Mouse (Mus musculus) bone marrow, adult 2 months (tissue): ENCODE data around the gene Ehd1. TPM values are rescaled to one million over a fixed set of nuclear protein-coding genes. Genes with fewer than 3 reads are reported as not detected.

Source experiments
- H3K27ac ChIP-seq: fragments of 200-500 bp; 2 replicates; pipeline ENCODE4 v1.5.1; 2012; ENCODE audit warnings: low read depth, mild to moderate bottlenecking, control low read depth, inconsistent platforms, low read length; ENCODE audit not compliant: control insufficient read depth, poor library complexity, insufficient read depth
- H3K4me1 ChIP-seq: fragments of 200-500 bp; 2 replicates; pipeline ENCODE4 v1.6.1; 2011; ENCODE audit warnings: low read length; ENCODE audit not compliant: control insufficient read depth, insufficient read depth
- H3K4me3 ChIP-seq: fragments of 200-500 bp; replicated peaks from 2 replicates; pipeline ENCODE3; 2011; ENCODE audit warnings: mild to moderate bottlenecking, low read depth, low read length, control low read depth; ENCODE audit not compliant: control insufficient read depth
- CTCF ChIP-seq: fragments of 200-500 bp; IDR thresholded peaks from 2 replicates; pipeline ENCODE4 v1.5.1; 2011; ENCODE audit warnings: low read length, control low read depth; ENCODE audit not compliant: control insufficient read depth, insufficient read depth
- POLR2A ChIP-seq: fragments of 200-500 bp; IDR thresholded peaks from 2 replicates; pipeline ENCODE4 v1.6.1; 2011; ENCODE audit warnings: low read depth, mild to moderate bottlenecking, control low read depth, low read length, borderline replicate concordance; ENCODE audit not compliant: control insufficient read depth
- WGBS: fragments of 180-500 bp; shearing (Covaris S2); methylation state at CpG from one replicate; pipeline ENCODE4 v1.1.7; 2018; 5-methylcytosine and 5-hydroxymethylcytosine counted together
- polyA plus RNA-seq: library from polyadenylated mRNA; stranded (reverse); fragments of >200 nt; gene quantifications from 2 replicates; pipeline ENCODE4 v1.2.4, GENCODE M21; 2011; ENCODE audit warnings: low replicate concordance; ENCODE audit not compliant: missing spikeins, insufficient read depth, insufficient read length

Ehd1 gene
- polyA plus RNA-seq, 1 experiment: 63.1 TPM

DNA sequence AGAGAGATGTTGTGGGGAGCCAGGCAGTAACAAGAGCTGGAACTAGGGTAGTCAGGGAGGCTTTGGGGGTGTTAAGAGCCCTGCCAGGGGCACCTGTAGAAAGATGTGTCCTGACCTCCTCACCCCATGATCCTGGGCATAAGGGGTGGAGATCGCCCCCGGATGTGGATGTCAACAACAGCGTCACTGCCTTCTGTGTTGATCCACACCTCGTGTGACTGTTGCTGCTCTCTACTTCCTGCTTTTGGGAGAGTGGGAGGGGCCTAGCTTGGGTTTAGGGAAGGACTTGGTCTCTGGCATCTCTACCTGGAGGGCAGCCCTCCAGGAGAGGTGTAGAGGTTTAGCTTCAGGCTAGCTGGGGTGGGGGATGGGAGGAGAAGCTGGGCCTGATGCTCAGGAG is 34.2 kb upstream of the Ehd1 start:
- peak overlapping the region; percentile 85 for H3K27ac ChIP-seq
- H3K4me1 ChIP-seq: no peaks in the 10 kb centered on the region; the same call in 1 of the 2 replicates
- WGBS: 0% methylated on average over 4 of the region's 4 CpGs
- TF ChIP-seq CTCF (no peak), POLR2A (no peak)
- H3K4me3 ChIP-seq: peak overlapping the region; percentile 92

DNA sequence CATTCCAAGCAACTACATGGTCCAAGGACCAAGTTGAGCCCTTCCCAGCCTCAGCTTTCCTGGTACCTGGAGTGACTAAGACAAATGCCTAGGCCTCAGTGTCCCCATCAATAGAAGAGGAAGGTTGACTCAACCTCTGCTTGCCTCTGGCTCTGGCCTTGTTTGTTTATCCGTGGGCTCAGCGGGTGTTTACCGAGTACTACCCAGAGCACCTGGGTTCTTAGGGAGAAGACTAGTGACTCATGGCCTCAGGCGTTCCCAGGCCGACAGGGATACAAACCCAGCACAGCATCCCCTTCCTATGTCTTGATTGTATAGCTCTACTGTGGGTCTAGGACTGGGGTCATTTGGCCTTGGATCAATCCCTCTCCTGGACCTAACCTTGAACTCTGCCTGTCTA is 33.3 kb upstream of the Ehd1 start:
- Histone ChIP-seq H3K4me3 (no peak overlapping the region), H3K4me1 (no peaks in the 10 kb centered on the region; the same call in 1 of the 2 replicates), H3K27ac (no peak overlapping the region)
- TF ChIP-seq CTCF: no peak
- TF ChIP-seq POLR2A: no peak
- WGBS: 94% methylated on average over 5 of the region's 5 CpGs

DNA sequence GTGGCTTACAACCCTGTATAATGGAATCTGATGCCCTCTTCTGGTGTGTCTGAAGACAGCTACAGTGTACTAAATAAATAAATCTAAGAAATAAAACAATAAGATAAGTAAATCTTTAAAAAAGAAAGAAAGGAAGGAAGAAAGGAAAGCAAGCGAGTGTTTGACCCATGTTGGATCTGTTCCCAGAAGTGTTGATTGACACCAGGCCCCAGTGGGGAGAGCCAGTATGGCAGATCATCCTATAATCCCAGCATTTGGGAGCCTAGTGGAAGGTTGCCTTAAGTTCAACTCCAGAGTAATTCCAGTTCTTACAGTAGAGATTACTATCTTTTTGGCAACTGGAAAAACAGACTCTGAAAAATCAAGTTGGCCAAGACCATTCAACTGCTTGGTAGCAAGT is 30.7 kb upstream of the Ehd1 start:
- no peaks in the 10 kb centered on the region for H3K4me1 ChIP-seq
- 85% methylated on average over 1 of the region's 1 CpGs for WGBS

DNA sequence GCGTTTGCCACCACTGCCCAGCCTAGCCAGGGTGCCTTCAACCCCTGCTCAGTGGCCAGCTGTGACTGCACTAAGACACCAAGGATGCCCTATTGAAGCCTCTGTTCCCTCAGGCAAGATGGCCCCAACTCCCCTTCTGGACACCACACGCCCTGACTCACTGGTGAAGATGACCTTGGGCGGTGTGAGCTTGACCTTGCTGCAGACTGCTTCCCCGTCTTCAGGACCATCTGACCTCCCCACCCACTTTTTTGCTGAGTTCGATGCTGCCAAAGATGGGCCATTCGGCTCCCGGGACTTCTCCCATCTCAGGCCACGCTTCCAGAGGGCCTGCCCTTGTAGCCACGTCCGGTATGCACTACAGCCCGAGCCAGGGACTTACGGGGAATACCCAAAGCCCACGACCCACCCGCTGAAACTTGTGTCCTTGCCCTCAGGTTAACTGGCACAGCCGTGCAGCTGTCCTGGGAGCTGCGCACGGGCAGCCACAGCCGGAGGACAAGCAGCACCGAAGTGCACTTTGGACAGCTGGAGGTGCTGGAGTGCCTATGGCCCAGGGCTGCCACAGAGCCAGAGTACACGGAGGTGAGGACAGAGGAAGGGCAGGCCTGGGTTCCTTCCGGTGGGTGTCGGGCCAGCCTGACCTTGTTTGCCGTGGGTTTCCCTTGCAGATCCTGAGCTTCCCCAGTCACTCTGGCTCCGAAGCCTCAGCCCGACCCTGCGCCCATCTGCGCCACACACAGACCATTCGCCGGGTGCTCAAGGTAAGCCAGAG is 28.8 kb upstream of the Ehd1 start:
- TF ChIP-seq CTCF (no peak), POLR2A (no peak)
- WGBS: 94% methylated on average over 29 of the region's 29 CpGs
- H3K4me3 ChIP-seq: no peak overlapping the region
- H3K4me1 ChIP-seq: no peaks in the 10 kb centered on the region
- H3K27ac ChIP-seq: no peak overlapping the region

More for the DNA sequence above, 30.7 kb upstream of the Ehd1 start:
- no peak for TF ChIP-seq POLR2A
- TF ChIP-seq CTCF: no peak
- H3K4me3 ChIP-seq: no peak overlapping the region
- H3K27ac ChIP-seq: no peak overlapping the region

DNA sequence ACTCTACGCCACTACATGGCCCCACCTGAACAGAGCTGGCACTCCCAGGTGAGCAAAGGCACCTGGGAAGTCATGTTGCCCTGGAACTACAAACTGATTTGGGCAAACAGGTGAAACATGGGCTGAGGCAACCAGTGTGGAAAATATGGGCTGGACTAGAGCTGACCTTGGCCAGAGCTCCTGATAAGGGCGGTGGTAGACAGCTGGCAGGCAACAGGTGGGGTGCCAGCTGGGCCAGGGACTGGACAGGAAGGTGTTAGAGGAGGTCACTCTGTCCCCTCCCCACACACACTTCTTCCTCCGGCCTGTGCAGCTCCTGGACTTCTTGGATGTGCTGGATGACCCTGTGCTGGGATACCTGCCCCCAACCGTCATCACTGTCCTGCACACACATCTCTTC is 23.5 kb upstream of the Ehd1 start:
- 88% methylated on average over 4 of the region's 4 CpGs for WGBS
- Histone ChIP-seq H3K27ac (no peak overlapping the region), H3K4me3 (no peak overlapping the region), H3K4me1 (no peaks in the 10 kb centered on the region)
- TF ChIP-seq POLR2A (no peak), CTCF (no peak)

DNA sequence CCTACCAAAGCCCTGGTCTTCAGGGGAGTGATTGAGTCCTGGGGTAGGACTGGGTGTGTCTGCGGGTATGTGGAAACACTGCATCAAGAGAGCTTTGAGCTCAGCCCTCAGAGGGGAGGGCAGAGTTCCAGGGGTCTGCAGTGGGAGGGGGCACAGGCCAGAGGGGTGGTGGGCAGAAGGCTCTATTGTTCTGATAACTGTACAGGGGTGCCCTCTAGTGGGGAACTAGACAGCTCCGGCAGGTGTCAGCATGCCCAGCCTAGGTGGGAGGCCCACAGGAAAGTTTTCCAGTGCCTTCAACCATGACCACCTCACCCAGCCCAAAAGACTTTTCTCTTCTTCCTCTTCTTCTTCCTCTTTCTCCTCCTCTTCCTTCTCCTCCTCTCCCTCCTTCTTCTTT is 16.1 kb upstream of the Ehd1 start:
- 59% methylated on average over 2 of the region's 2 CpGs for WGBS
- no peak overlapping the region for H3K27ac ChIP-seq
- no peak overlapping the region for H3K4me3 ChIP-seq
- peak; percentile 52 for TF ChIP-seq CTCF
- TF ChIP-seq POLR2A: no peak
- no peaks in the 10 kb centered on the region; the same call in 1 of the 2 replicates for H3K4me1 ChIP-seq

DNA sequence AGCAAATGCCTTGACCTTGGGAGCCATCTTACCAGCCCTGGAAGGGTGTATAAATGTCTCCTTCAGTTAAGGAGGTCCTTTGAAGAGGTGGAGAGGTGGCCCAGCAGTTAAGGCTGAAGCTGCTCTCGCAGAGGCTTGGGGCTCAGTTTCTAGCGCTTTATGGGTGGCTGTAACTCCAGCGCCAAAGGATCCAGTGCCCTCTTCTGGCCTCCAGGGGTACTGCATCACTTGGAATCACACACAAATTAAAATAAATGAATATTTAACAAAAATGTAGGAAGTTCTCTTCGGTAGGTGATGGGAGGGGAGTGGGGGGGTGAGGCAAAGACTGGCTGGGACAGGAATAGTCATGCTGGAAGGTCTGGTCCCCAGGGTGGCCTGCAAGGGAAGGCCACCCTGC is 15.6 kb upstream of the Ehd1 start:
- H3K4me3 ChIP-seq: no peak overlapping the region
- 82% methylated on average over 4 of the region's 4 CpGs for WGBS
- TF ChIP-seq POLR2A (no peak), CTCF (no peak)
- no peak overlapping the region for H3K27ac ChIP-seq
- no peaks in the 10 kb centered on the region; the same call in 1 of the 2 replicates for H3K4me1 ChIP-seq

DNA sequence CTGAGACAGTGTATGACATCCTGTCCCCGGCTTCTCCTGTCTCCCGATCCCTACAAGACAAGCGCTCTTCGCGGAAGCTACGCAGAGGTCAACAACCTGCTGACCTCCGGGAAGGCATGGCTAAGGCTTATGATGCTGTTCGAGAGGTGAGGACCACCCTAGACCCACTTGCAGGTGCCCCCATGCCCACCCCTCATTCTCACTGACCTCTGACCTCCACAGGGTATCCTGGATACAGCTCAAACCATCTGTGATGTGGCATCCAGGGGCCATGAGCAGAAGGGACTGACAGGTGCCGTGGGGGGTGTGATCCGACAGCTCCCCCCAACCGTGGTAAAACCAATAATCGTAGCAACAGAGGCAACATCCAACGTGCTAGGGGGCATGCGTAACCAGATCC is 15.1 kb upstream of the Ehd1 start:
- 90% methylated on average over 14 of the region's 14 CpGs for WGBS
- H3K4me3 ChIP-seq: no peak overlapping the region
- no peak overlapping the region for H3K27ac ChIP-seq
- no peaks in the 10 kb centered on the region; the same call in 1 of the 2 replicates for H3K4me1 ChIP-seq
- no peak for TF ChIP-seq CTCF
- no peak for TF ChIP-seq POLR2A

DNA sequence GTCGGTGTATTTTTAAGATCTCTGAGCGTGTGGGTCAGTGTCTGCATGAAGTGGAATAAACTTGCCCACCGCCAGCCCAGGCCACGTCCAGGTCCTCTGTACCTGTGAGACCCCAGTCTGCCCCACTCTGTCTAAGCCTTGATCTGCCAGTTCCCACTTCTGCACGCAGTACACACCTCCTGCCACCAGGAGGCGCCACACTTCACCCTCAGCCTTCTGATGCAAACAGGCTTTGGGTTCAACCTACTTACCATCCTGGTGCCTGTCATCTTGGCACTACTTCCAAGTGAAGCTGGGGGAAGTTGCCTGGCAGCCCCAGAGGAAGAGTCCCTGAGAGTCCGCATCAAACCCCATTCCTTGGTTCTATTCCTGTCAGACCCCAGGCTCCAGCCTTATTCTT is 14.3 kb upstream of the Ehd1 start:
- Histone ChIP-seq H3K4me3 (no peak overlapping the region), H3K27ac (no peak overlapping the region), H3K4me1 (no peaks in the 10 kb centered on the region; the same call in 1 of the 2 replicates)
- 51% methylated on average over 7 of the region's 7 CpGs for WGBS
- TF ChIP-seq CTCF (peak; percentile 98), POLR2A (no peak)
